Mouse (Mus musculus): Measurements from ENCODE around the gene Mbd3. TPM values are rescaled to one million over a fixed set of nuclear protein-coding genes. Genes with fewer than 3 reads are reported as not detected.
"Not testable (repeated sequence)": the region's sequence is repeated elsewhere in the genome, so short reads cannot be mapped to it uniquely, and the experiment has no call there.

The Mbd3 gene
- total RNA-seq, 2 experiments from 2014 or later: 105 to 116 TPM

GRCm38 (mm10) chr10:80355431-80355830, 43.9 kb downstream of the Mbd3 start:
- no peak overlapping the region for H3K27ac ChIP-seq
- no peak for TF ChIP-seq CTCF (IDR thresholded peaks at IDR 0.05)
- no peak for DNase-seq
- intact Hi-C loops (cut with DNase I): no loop called here
- H3K4me3 ChIP-seq: no peak overlapping the region

GRCm38 (mm10) chr10:80352727-80353126, 46.6 kb downstream of the Mbd3 start:
- intact Hi-C loops (cut with DNase I): no loop called here
- no peak for DNase-seq
- H3K27ac ChIP-seq: no peak overlapping the region
- no peak overlapping the region for H3K4me3 ChIP-seq
- TF ChIP-seq CTCF (IDR thresholded peaks at IDR 0.05): no peak

- no peak for DNase-seq
- intact Hi-C loops (cut with DNase I): no loop called here
- Histone ChIP-seq H3K27ac (no peak overlapping the region), H3K4me3 (no peak overlapping the region)
- no peak for TF ChIP-seq CTCF (IDR thresholded peaks at IDR 0.05)
Observed at GRCm38 (mm10) chr10:80351896-80352295, 47.5 kb downstream of the Mbd3 start.

GRCm38 (mm10) chr10:80350292-80350691, 49.1 kb downstream of the Mbd3 start:
- intact Hi-C loops (cut with DNase I): loop anchor here (1.0 kb wide), 1 partner anchor 24 kb away; no protein-coding TSS in a partner anchor
- peak; percentile 98 for TF ChIP-seq CTCF (IDR thresholded peaks at IDR 0.05)
- peak; percentile 90 for DNase-seq
- no peak overlapping the region for H3K4me3 ChIP-seq
- no peak overlapping the region for H3K27ac ChIP-seq

GRCm38 (mm10) chr10:80348981-80349380, 50.4 kb downstream of the Mbd3 start:
- DNase-seq: peak; percentile 73
- Histone ChIP-seq H3K4me3 (peak overlapping the region; percentile 72), H3K27ac (peak overlapping the region; percentile 88)
- intact Hi-C loops (cut with DNase I): loop anchor here (1.0 kb wide), 1 partner anchor 54 kb away; the partner anchor contains the start of gene Apc2
- TF ChIP-seq CTCF (IDR thresholded peaks at IDR 0.05): no peak

- H3K27ac ChIP-seq: peak within 1 kb of the TSS; percentile 88
- DNase-seq: peak; percentile 89
- peak within 1 kb of the TSS; percentile 72 for H3K4me3 ChIP-seq
- TF ChIP-seq CTCF (IDR thresholded peaks at IDR 0.05): peak; percentile 93
- intact Hi-C loops (cut with DNase I): loop anchor here (1.0 kb wide), 1 partner anchor 53 kb away; the partner anchor contains the start of gene Apc2
Observed at GRCm38 (mm10) chr10:80348244-80348781, 51.0 kb downstream of the Mbd3 start, which contains the start of gene Adamtsl5. Adamtsl5 (minus strand) TSS chr10:80348412.

- H3K27ac ChIP-seq: peak overlapping the region; percentile 88
- no peak for TF ChIP-seq CTCF (IDR thresholded peaks at IDR 0.05)
- H3K4me3 ChIP-seq: peak overlapping the region; percentile 72
- intact Hi-C loops (cut with DNase I): no loop called here
- DNase-seq: peak; percentile 77
Observed at GRCm38 (mm10) chr10:80347514-80347967, 51.8 kb downstream of the Mbd3 start.

- peak overlapping the region; percentile 86 for H3K27ac ChIP-seq
- H3K4me3 ChIP-seq; DNase-seq; intact Hi-C loops (cut with DNase I): not testable (repeated sequence)
Observed at GRCm38 (mm10) chr10:80345929-80346328, 53.4 kb downstream of the Mbd3 start.

GRCm38 (mm10) chr10:80345122-80345521, 54.2 kb downstream of the Mbd3 start:
- peak overlapping the region; percentile 70 for H3K4me3 ChIP-seq
- peak overlapping the region; percentile 86 for H3K27ac ChIP-seq
- peak; percentile 68 for DNase-seq
- intact Hi-C loops (cut with DNase I): no loop called here
- TF ChIP-seq CTCF (IDR thresholded peaks at IDR 0.05): no peak

GRCm38 (mm10) chr10:80344131-80344661, 55.2 kb downstream of the Mbd3 start:
- DNase-seq: peak; percentile 73
- TF ChIP-seq CTCF (IDR thresholded peaks at IDR 0.05): no peak
- peak overlapping the region; percentile 70 for H3K4me3 ChIP-seq
- H3K27ac ChIP-seq: peak overlapping the region; percentile 86
- intact Hi-C loops (cut with DNase I): loop anchor here (5.0 kb wide), 1 partner anchor 33 kb away; no protein-coding TSS in a partner anchor

GRCm38 (mm10) chr10:80343425-80343895, 55.9 kb downstream of the Mbd3 start:
- intact Hi-C loops (cut with DNase I): loop anchor here (5.0 kb wide), 1 partner anchor 34 kb away; no protein-coding TSS in a partner anchor
- peak; percentile 49 for DNase-seq
- H3K4me3 ChIP-seq: peak overlapping the region; percentile 70

GRCm38 (mm10) chr10:80342749-80343424, 56.5 kb downstream of the Mbd3 start:
- intact Hi-C loops (cut with DNase I): loop anchor here (5.0 kb wide), 1 partner anchor 34 kb away; no protein-coding TSS in a partner anchor
- TF ChIP-seq CTCF (IDR thresholded peaks at IDR 0.05): no peak
- peak overlapping the region; percentile 86 for H3K27ac ChIP-seq
- peak; percentile 57 for DNase-seq
- H3K4me3 ChIP-seq: peak overlapping the region; percentile 70

More at GRCm38 (mm10) chr10:80343425-80343895, 55.9 kb downstream of the Mbd3 start:
- H3K27ac ChIP-seq: peak overlapping the region; percentile 86
- TF ChIP-seq CTCF (IDR thresholded peaks at IDR 0.05): no peak

Small RNA genes within 50 kb of the gene (microRNA-seq; reads per million reads assigned to microRNA genes)
- not detected for gene Gm22721

Other genes with a start within 250 kb of the Mbd3 start
- 10 to 100 TPM; 22.1 to 30.7 TPM for gene Cirbp, start 233.6 kb downstream of the Mbd3 start, total RNA-seq (2021)
- 1 to 10 TPM; 6.6 to 7.1 TPM for gene 1600002K03Rik, start 226.6 kb downstream of the Mbd3 start, total RNA-seq (2021)
- under 1 TPM; 0.23 to 0.73 TPM for gene Efna2, start 220.1 kb downstream of the Mbd3 start, total RNA-seq (2021)
- gene Mum1, start 173.1 kb downstream of the Mbd3 start, total RNA-seq (2021): 10 to 100 TPM; 12.2 to 19.2 TPM
- 100 to 1,000 TPM; 496 to 663 TPM for gene Ndufs7, start 150.4 kb downstream of the Mbd3 start, total RNA-seq (2021)
- gene Gamt, start 138.5 kb downstream of the Mbd3 start, total RNA-seq (2021): 10 to 100 TPM; 14.0 to 28.5 TPM
- 10 to 100 TPM; 34.2 to 38.4 TPM for gene Dazap1, start 138.1 kb downstream of the Mbd3 start, total RNA-seq (2021)
- gene Rps15, start 107.1 kb downstream of the Mbd3 start, total RNA-seq (2021): 100 to 1,000 TPM; 634 to 773 TPM
- gene Apc2, start 103.6 kb downstream of the Mbd3 start, total RNA-seq (2021): under 1 TPM; 0.20 to 0.77 TPM
- gene 2310011J03Rik, start 79.0 kb downstream of the Mbd3 start, total RNA-seq (2021): 1 to 10 TPM; 5.7 to 8.1 TPM
- 1 to 10 TPM in 1 of 2 experiments, under 1 TPM in 1; 0.84 to 1.0 TPM for gene Pcsk4, start 70.1 kb downstream of the Mbd3 start, total RNA-seq (2021)
- 1 to 10 TPM; 1.5 to 2.5 TPM for gene Reep6, start 69.6 kb downstream of the Mbd3 start, total RNA-seq (2021)
- 10 to 100 TPM; 26.2 to 43.3 TPM for gene Adamtsl5, start 51.1 kb downstream of the Mbd3 start, total RNA-seq (2021)
- under 1 TPM; 0.10 to 0.45 TPM for gene Plk5, start 43.1 kb downstream of the Mbd3 start, total RNA-seq (2021)
- gene Mex3d, start 11.9 kb downstream of the Mbd3 start, total RNA-seq (2021): 1 to 10 TPM; 4.7 to 5.1 TPM
- gene Uqcr11, start 7.3 kb upstream of the Mbd3 start, total RNA-seq (2021): 1,000 to 10,000 TPM in 1 of 2 experiments, 100 to 1,000 TPM in 1; 776 to 1,068 TPM
- gene Tcf3, start 34.1 kb upstream of the Mbd3 start, total RNA-seq (2021): 10 to 100 TPM; 11.1 to 12.0 TPM
- not detected for gene Onecut3, start 95.3 kb upstream of the Mbd3 start, total RNA-seq (2021)
- gene Atp8b3, start 139.6 kb upstream of the Mbd3 start, total RNA-seq (2021): not detected
- 10 to 100 TPM in 1 of 2 experiments, 1 to 10 TPM in 1; 9.8 to 10.4 TPM for gene Rexo1, start 162.0 kb upstream of the Mbd3 start, total RNA-seq (2021)
- 1 to 10 TPM in 1 of 2 experiments, under 1 TPM in 1; 0.92 to 1.9 TPM for gene Klf16, start 177.8 kb upstream of the Mbd3 start, total RNA-seq (2021)
- gene Abhd17a, start 190.8 kb upstream of the Mbd3 start, total RNA-seq (2021): 10 to 100 TPM; 60.6 to 61.7 TPM
- gene Scamp4, start 203.3 kb upstream of the Mbd3 start, total RNA-seq (2021): 10 to 100 TPM; 17.0 to 17.5 TPM
- under 1 TPM; 0.48 to 0.89 TPM for gene Adat3, start 203.3 kb upstream of the Mbd3 start, total RNA-seq (2021)
- under 1 TPM; 0.28 to 0.38 TPM for gene Gm49322, start 206.5 kb upstream of the Mbd3 start, total RNA-seq (2021)
- 100 to 1,000 TPM; 101 to 105 TPM for gene Csnk1g2, start 223.3 kb upstream of the Mbd3 start, total RNA-seq (2021)